Mouse (Mus musculus) cortical plate, adult 2 months (tissue): ENCODE data around the gene Fbxl20.

Source experiments
- CTCF ChIP-seq: fragments of 200-500 bp; IDR thresholded peaks from 2 replicates; pipeline ENCODE4 v1.5.1; 2011; ENCODE audit warnings: mild to moderate bottlenecking, control low read depth, low read length; ENCODE audit not compliant: insufficient read depth; ENCODE audit errors: extremely low read depth
- POLR2A ChIP-seq: fragments of 200-500 bp; IDR thresholded peaks from 2 replicates; pipeline ENCODE4 v1.6.1; 2011; ENCODE audit warnings: mild to moderate bottlenecking, low read length, control low read depth; ENCODE audit not compliant: insufficient read depth; ENCODE audit errors: extremely low read depth

DNA sequence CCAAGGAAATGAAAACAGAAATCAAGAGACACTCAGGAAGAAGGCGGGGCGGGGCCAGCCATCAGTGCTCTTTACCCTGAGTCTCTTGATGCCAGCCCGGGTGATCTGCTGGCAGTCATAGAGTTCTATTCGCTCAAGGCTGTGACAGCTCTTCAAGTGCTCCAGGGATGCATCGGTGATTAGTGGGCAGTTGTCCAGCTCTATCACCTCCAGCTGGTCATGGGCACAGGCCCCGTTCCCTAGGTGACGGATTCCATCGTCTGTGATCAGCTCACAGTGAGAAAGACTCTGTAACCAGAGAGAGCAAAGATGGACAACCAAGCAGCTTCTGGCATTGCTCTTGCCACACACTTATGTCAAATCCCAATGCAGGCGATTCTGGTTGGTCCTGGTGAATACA lies 59.6 kb downstream of the Fbxl20 start:
- TF ChIP-seq CTCF = no peak
- no peak for TF ChIP-seq POLR2A
